8 mouse cellular contexts compared by ENCODE assay signal in the genomic region with DNA sequence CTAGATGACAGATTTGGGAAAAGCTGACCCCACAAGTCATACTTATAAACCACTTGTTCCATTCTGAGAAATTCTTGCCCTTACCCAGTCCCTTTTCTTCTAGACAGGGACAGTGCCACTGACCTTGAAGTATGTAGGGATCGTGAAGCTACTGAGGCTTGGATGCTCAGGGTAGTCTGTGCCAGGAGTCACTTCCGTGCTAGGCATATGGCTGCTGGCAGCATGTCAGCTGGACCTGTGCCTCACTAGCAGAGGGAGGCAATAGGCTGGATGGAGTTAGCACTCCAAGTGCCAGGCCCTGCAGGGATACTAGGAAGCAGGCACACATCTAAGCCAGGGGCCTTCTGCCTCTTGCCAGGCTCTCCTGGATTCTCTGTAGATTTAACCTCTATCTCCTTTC. TPM values are rescaled to one million over a fixed set of nuclear protein-coding genes. Genes with fewer than 3 reads are reported as not detected.
A peak's percentile ranks its signal among the peaks of the same experiment; 100 is the strongest.
DNase-seq lines count a peak whose midpoint lies in the region; ATAC-seq lines count a peak whose summit lies in the region.

No protein-coding gene starts in this region.

- no peak overlapping the region for H3K27ac ChIP-seq in midbrain, embryonic 10.5 days (replicated peaks)
- no peak overlapping the region for H3K27ac ChIP-seq in midbrain, embryonic 11.5 days (ENCODE audit: low read depth, low read length)
- H3K27ac ChIP-seq in heart, embryonic 13.5 days (replicated peaks): peak overlapping the region; percentile 93
- H3K27ac ChIP-seq in liver, embryonic 16.5 days (ENCODE audit: low read length): peak overlapping the region; percentile 48; the same call in 1 of the 2 replicates

- peaks cover 16% of the 10 kb centered on the region for H3K4me1 ChIP-seq in midbrain, embryonic 10.5 days
- H3K4me1 ChIP-seq in midbrain, embryonic 11.5 days (ENCODE audit: control insufficient read depth, insufficient read depth, low read length): peaks cover 2% of the 10 kb centered on the region
- H3K4me1 ChIP-seq in heart, embryonic 13.5 days: peaks cover 23% of the 10 kb centered on the region
- H3K4me1 ChIP-seq in liver, embryonic 16.5 days (ENCODE audit: control insufficient read depth, low read depth, low read length): peaks cover 22% of the 10 kb centered on the region

- no peaks in the 10 kb centered on the region for H3K9me3 ChIP-seq in midbrain, embryonic 10.5 days (replicated peaks)
- H3K9me3 ChIP-seq in midbrain, embryonic 11.5 days (ENCODE audit: control insufficient read depth, low read length): no peaks in the 10 kb centered on the region
- no peaks in the 10 kb centered on the region for H3K9me3 ChIP-seq in heart, embryonic 13.5 days
- no peaks in the 10 kb centered on the region for H3K9me3 ChIP-seq in liver, embryonic 16.5 days (replicated peaks; ENCODE audit: control insufficient read depth, low read length)

- WGBS in midbrain, embryonic 10.5 days: 90% methylated on average over 2 of the region's 2 CpGs
- 91% methylated on average over 2 of the region's 2 CpGs for WGBS in midbrain, embryonic 11.5 days
- 33% methylated on average over 2 of the region's 2 CpGs for WGBS in heart, embryonic 13.5 days
- 82% methylated on average over 2 of the region's 2 CpGs for WGBS in liver, embryonic 16.5 days (ENCODE audit: insufficient replicate concordance)

- no peak for DNase-seq in midbrain, embryonic 10.5 days (ENCODE audit: low spot score)
- no peak for DNase-seq in midbrain, embryonic 11.5 days (ENCODE audit: low spot score, missing footprints)
- DNase-seq in cerebellum, adult 11-12 months: peak; percentile 97
- DNase-seq in kidney, postnatal 14 days: peak; percentile 80
- peak; percentile 54 for DNase-seq in right cerebral cortex, postnatal 4 days

- H3K27me3 ChIP-seq in midbrain, embryonic 10.5 days (ENCODE audit: low read depth, poor library complexity, severe bottlenecking): no peaks in the 10 kb centered on the region
- H3K27me3 ChIP-seq in midbrain, embryonic 11.5 days (ENCODE audit: control insufficient read depth, insufficient read depth, low read length): no peaks in the 10 kb centered on the region
- H3K27me3 ChIP-seq in heart, embryonic 13.5 days (replicated peaks): no peaks in the 10 kb centered on the region
- no peaks in the 10 kb centered on the region for H3K27me3 ChIP-seq in liver, embryonic 16.5 days (ENCODE audit: control insufficient read depth, insufficient read depth, low read depth, low read length)

- H3K4me3 ChIP-seq in midbrain, embryonic 10.5 days: peak overlapping the region; percentile 70; the same call in 1 of the 2 replicates
- no peak overlapping the region for H3K4me3 ChIP-seq in midbrain, embryonic 11.5 days (ENCODE audit: low read depth, low read length)
- H3K4me3 ChIP-seq in heart, embryonic 13.5 days: peak overlapping the region; percentile 62
- H3K4me3 ChIP-seq in liver, embryonic 16.5 days (ENCODE audit: low read depth, low read length): peak overlapping the region; percentile 80

- H3K9ac ChIP-seq in midbrain, embryonic 11.5 days (ENCODE audit: low read length): no peak overlapping the region
- H3K9ac ChIP-seq in heart, embryonic 13.5 days: peak overlapping the region; percentile 84
- peak overlapping the region; percentile 78 for H3K9ac ChIP-seq in liver, embryonic 16.5 days (ENCODE audit: low read depth, low read length)

- ATAC-seq in midbrain, embryonic 11.5 days (ENCODE audit: low FRiP score): no peak
- ATAC-seq in heart, embryonic 13.5 days (ENCODE audit: extremely low read depth, insufficient number of reproducible peaks, low FRiP score, low TSS enrichment): no peak
- no peak for ATAC-seq in liver, embryonic 16.5 days (ENCODE audit: low read depth)
- ATAC-seq in erythroid progenitor cell, adult 5-6 weeks (replicated peaks; ENCODE audit: low FRiP score, poor library complexity, severe bottlenecking): no peak

- no peak overlapping the region; the same call in 1 of the 2 replicates for H3K4me2 ChIP-seq in midbrain, embryonic 11.5 days
- H3K4me2 ChIP-seq in heart, embryonic 13.5 days: peak overlapping the region; percentile 81
- peak overlapping the region; percentile 96 for H3K4me2 ChIP-seq in liver, embryonic 16.5 days (ENCODE audit: low read depth, low read length)

- peaks cover 38% of the 10 kb centered on the region for H3K36me3 ChIP-seq in midbrain, embryonic 10.5 days
- H3K36me3 ChIP-seq in midbrain, embryonic 11.5 days (ENCODE audit: control insufficient read depth, insufficient read depth, low read length): 0 out of 2 replicates have a peak, but pooled peaks cover 8% of the 10 kb centered on the region
- peaks cover 45% of the 10 kb centered on the region for H3K36me3 ChIP-seq in heart, embryonic 13.5 days
- no peaks in the 10 kb centered on the region; the same call in 1 of the 2 replicates for H3K36me3 ChIP-seq in liver, embryonic 16.5 days (ENCODE audit: control insufficient read depth, insufficient read depth)

RNA-seq across cellular contexts. Expression of gene Ilvbl, which starts 1.5 kb away (rescaled TPM):
- 38.3 and 48.9 TPM in 2 replicates for polyA plus RNA-seq in midbrain, embryonic 10.5 days (2016; fragmentation: Nextera tagmentation; extraction: Ambion mirVana)
- polyA plus RNA-seq in midbrain, embryonic 11.5 days (2014; fragmentation: Nextera tagmentation; extraction: Ambion mirVana): 27.1 and 27.5 TPM in 2 replicates
- polyA plus RNA-seq in heart, embryonic 13.5 days (2015; fragmentation: Nextera tagmentation; extraction: Ambion mirVana): 52.4 and 54.6 TPM in 2 replicates
- polyA plus RNA-seq in liver, embryonic 16.5 days (2015; fragmentation: Nextera tagmentation; extraction: Ambion mirVana): 13.7 and 14.6 TPM in 2 replicates
- total RNA-seq in erythroid progenitor cell, adult 5-6 weeks (2015; ENCODE audit: low replicate concordance): 7.2 and 17.2 TPM in 2 replicates
- total RNA-seq in erythroid progenitor cell, adult 5-6 weeks (2017; ENCODE audit: low replicate concordance): 1.9 and 2.3 TPM in 2 replicates

RNA-seq across cellular contexts. Expression of gene Syde1, which starts 16.1 kb away (rescaled TPM):
- polyA plus RNA-seq in midbrain, embryonic 10.5 days (2016; fragmentation: Nextera tagmentation; extraction: Ambion mirVana): 13.4 and 14.5 TPM in 2 replicates
- 9.3 and 9.4 TPM in 2 replicates for polyA plus RNA-seq in midbrain, embryonic 11.5 days (2014; fragmentation: Nextera tagmentation; extraction: Ambion mirVana)
- 14.4 and 14.7 TPM in 2 replicates for polyA plus RNA-seq in heart, embryonic 13.5 days (2015; fragmentation: Nextera tagmentation; extraction: Ambion mirVana)
- 1.0 and 1.5 TPM in 2 replicates for polyA plus RNA-seq in liver, embryonic 16.5 days (2015; fragmentation: Nextera tagmentation; extraction: Ambion mirVana)
- not detected in 2 replicates for total RNA-seq in erythroid progenitor cell, adult 5-6 weeks (2015; ENCODE audit: low replicate concordance)
- total RNA-seq in erythroid progenitor cell, adult 5-6 weeks (2017; ENCODE audit: low replicate concordance): 0.45 TPM in 1 of 2 replicates, not detected in the other

RNA-seq across cellular contexts. Expression of gene Olfr1357, which starts 42.2 kb away (rescaled TPM):
- polyA plus RNA-seq in midbrain, embryonic 10.5 days (2016; fragmentation: Nextera tagmentation; extraction: Ambion mirVana): not detected in 2 replicates
- not detected in 2 replicates for polyA plus RNA-seq in midbrain, embryonic 11.5 days (2014; fragmentation: Nextera tagmentation; extraction: Ambion mirVana)
- polyA plus RNA-seq in heart, embryonic 13.5 days (2015; fragmentation: Nextera tagmentation; extraction: Ambion mirVana): not detected in 2 replicates
- polyA plus RNA-seq in liver, embryonic 16.5 days (2015; fragmentation: Nextera tagmentation; extraction: Ambion mirVana): not detected in 2 replicates
- total RNA-seq in erythroid progenitor cell, adult 5-6 weeks (2015; ENCODE audit: low replicate concordance): not detected in 2 replicates
- not detected in 2 replicates for total RNA-seq in erythroid progenitor cell, adult 5-6 weeks (2017; ENCODE audit: low replicate concordance)

RNA-seq across cellular contexts. Expression of gene Olfr1358, which starts 58.5 kb away (rescaled TPM):
- polyA plus RNA-seq in midbrain, embryonic 10.5 days (2016; fragmentation: Nextera tagmentation; extraction: Ambion mirVana): not detected in 2 replicates
- polyA plus RNA-seq in midbrain, embryonic 11.5 days (2014; fragmentation: Nextera tagmentation; extraction: Ambion mirVana): not detected in 2 replicates
- not detected in 2 replicates for polyA plus RNA-seq in heart, embryonic 13.5 days (2015; fragmentation: Nextera tagmentation; extraction: Ambion mirVana)
- not detected in 2 replicates for polyA plus RNA-seq in liver, embryonic 16.5 days (2015; fragmentation: Nextera tagmentation; extraction: Ambion mirVana)
- total RNA-seq in erythroid progenitor cell, adult 5-6 weeks (2015; ENCODE audit: low replicate concordance): not detected in 2 replicates
- total RNA-seq in erythroid progenitor cell, adult 5-6 weeks (2017; ENCODE audit: low replicate concordance): not detected in 2 replicates

Comparison
In these comparisons a context has a peak if more than half of its experiments do, and no peak if none do; other contexts are left out.
1. DNase-seq: peak in cerebellum, adult 11-12 months (single experiment), kidney, postnatal 14 days (single experiment) and right cerebral cortex, postnatal 4 days (single experiment); none in midbrain, embryonic 10.5 days (single experiment) and midbrain, embryonic 11.5 days (single experiment).
2. H3K27ac ChIP-seq: peak in heart, embryonic 13.5 days (single experiment) and liver, embryonic 16.5 days (single experiment); none in midbrain, embryonic 10.5 days (single experiment) and midbrain, embryonic 11.5 days (single experiment).